Mouse (Mus musculus) limb, embryonic 14.5 days (tissue): Measurements from ENCODE around the gene Usp30. TPM values are rescaled to one million over a fixed set of nuclear protein-coding genes. Genes with fewer than 3 reads are reported as not detected.

ENCODE experiments used
- ATAC-seq: fragments of 200-750 bp; cut with Nextera tagmentation; 2 replicates; pipeline ENCODE4 v1.8.0; 2017; ENCODE audit warnings: low read depth, moderate number of reproducible peaks, moderate TSS enrichment; ENCODE audit not compliant: low FRiP score
- DNase-seq: peaks from one replicate; pipeline ENCODE4 v3.0.0-alpha.2; 2015; ENCODE audit warnings: low spot score
- H3K27ac ChIP-seq: fragments of 300-500 bp; sonication (generic); replicated peaks from 2 replicates; pipeline ENCODE4 v1.5.1; 2014; ENCODE audit warnings: low read depth, mild to moderate bottlenecking, low read length, moderate library complexity, mixed read lengths
- H3K27me3 ChIP-seq: fragments of 300-500 bp; sonication (generic); 2 replicates; pipeline ENCODE4 v1.6.1; 2014; ENCODE audit warnings: low read length, mixed read lengths; ENCODE audit not compliant: control insufficient read depth, insufficient read depth
- H3K36me3 ChIP-seq: fragments of 300-500 bp; sonication (generic); 2 replicates; pipeline ENCODE4 v1.6.1; 2014; ENCODE audit warnings: mild to moderate bottlenecking, low read length, moderate library complexity, mixed read lengths; ENCODE audit not compliant: control insufficient read depth, insufficient read depth
- H3K4me1 ChIP-seq: fragments of 300-500 bp; sonication (generic); 2 replicates; pipeline ENCODE4 v1.6.1; 2014; ENCODE audit warnings: antibody characterized with exemption, low read length, mixed read lengths; ENCODE audit not compliant: control insufficient read depth, insufficient read depth
- H3K4me2 ChIP-seq: fragments of 300-500 bp; sonication (generic); replicated peaks from 2 replicates; pipeline ENCODE4 v1.6.1; 2014; ENCODE audit warnings: low read depth, mild to moderate bottlenecking, low read length, moderate library complexity; ENCODE audit not compliant: severe bottlenecking
- H3K4me3 ChIP-seq: fragments of 300-500 bp; sonication (generic); replicated peaks from 2 replicates; pipeline ENCODE4 v1.5.1; 2014; ENCODE audit warnings: low read length
- H3K9ac ChIP-seq: fragments of 300-500 bp; sonication (generic); 2 replicates; pipeline ENCODE4 v1.6.1; 2014; ENCODE audit warnings: mild to moderate bottlenecking, low read depth, low read length, moderate library complexity; ENCODE audit not compliant: severe bottlenecking
- H3K9me3 ChIP-seq: fragments of 300-500 bp; sonication (generic); 2 replicates; pipeline ENCODE4 v1.6.1; 2016; ENCODE audit warnings: low read length; ENCODE audit not compliant: control insufficient read depth
- POLR2A ChIP-seq: fragments of 200-500 bp; IDR thresholded peaks from 2 replicates; pipeline ENCODE4 v1.8.0; 2012; ENCODE audit warnings: inconsistent platforms, mild to moderate bottlenecking, moderate library complexity, borderline replicate concordance; ENCODE audit not compliant: insufficient read depth, insufficient read length; ENCODE audit errors: extremely low read depth
- WGBS: fragments of 180-500 bp; shearing (Covaris S2); extraction: QIAGEN DNeasy Blood & Tissue Kit; methylation state at CpG from one replicate; pipeline ENCODE4 v1.1.7; 2014; 5-methylcytosine and 5-hydroxymethylcytosine counted together
- polyA plus RNA-seq, 2 experiments: library from polyadenylated mRNA; depleted of rRNA in 1 of 2; stranded (reverse) in 1 of 2; unstranded in 1 of 2; fragments of >200 nt; fragmentation: Nextera tagmentation in 1 of 2; extraction: Ambion mirVana in 1 of 2; gene quantifications; 2 replicates each; pipeline versions ENCODE4 v1.2.1 to v1.2.3; 2012 to 2014

Gene Usp30
- polyA plus RNA-seq, 2 experiments: 11.4 to 29.0 TPM

DNA sequence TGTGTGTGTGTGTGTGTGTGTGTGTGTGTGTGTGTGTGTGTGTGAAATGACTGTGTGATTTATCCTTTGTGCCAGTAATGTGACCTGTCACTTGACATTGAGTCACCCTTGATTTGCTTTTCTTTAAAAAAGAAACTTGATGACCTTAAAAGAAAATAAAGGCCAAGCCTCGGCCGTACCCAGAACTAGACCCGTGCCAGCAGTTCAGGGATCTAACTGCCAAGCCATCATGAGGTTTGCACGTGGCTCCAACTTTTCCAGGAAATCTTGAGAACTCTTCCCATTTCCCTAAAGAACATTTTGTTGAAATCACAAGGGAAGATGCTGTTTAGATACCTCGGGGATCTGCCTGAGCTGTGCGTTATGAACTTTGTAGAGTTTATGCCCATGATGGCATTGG lies 96.2 kb downstream of the Usp30 start:
- 84% methylated on average over 6 of the region's 6 CpGs for WGBS
- no peaks in the 10 kb centered on the region for H3K4me1 ChIP-seq
- H3K9ac ChIP-seq: no peak overlapping the region
- no peak overlapping the region for H3K27ac ChIP-seq
- H3K27me3 ChIP-seq: no peaks in the 10 kb centered on the region
- DNase-seq (no peak), ATAC-seq (no peak)
- no peak overlapping the region for H3K4me2 ChIP-seq
- no peak for TF ChIP-seq POLR2A
- H3K9me3 ChIP-seq: no peaks in the 10 kb centered on the region
- H3K4me3 ChIP-seq: no peak overlapping the region
- no peaks in the 10 kb centered on the region for H3K36me3 ChIP-seq

GRCm38 (mm10) chr5:114162106-114162815 lies 97.0 kb downstream of the Usp30 start:
- Histone ChIP-seq H3K4me2 (no peak overlapping the region), H3K9ac (no peak overlapping the region), H3K27ac (no peak overlapping the region), H3K4me3 (no peak overlapping the region), H3K36me3 (no peaks in the 10 kb centered on the region), H3K4me1 (no peaks in the 10 kb centered on the region), H3K27me3 (no peaks in the 10 kb centered on the region), H3K9me3 (no peaks in the 10 kb centered on the region)
- ATAC-seq (no peak), DNase-seq (no peak)
- WGBS: 51% methylated on average over 12 of the region's 12 CpGs
- no peak for TF ChIP-seq POLR2A

DNA sequence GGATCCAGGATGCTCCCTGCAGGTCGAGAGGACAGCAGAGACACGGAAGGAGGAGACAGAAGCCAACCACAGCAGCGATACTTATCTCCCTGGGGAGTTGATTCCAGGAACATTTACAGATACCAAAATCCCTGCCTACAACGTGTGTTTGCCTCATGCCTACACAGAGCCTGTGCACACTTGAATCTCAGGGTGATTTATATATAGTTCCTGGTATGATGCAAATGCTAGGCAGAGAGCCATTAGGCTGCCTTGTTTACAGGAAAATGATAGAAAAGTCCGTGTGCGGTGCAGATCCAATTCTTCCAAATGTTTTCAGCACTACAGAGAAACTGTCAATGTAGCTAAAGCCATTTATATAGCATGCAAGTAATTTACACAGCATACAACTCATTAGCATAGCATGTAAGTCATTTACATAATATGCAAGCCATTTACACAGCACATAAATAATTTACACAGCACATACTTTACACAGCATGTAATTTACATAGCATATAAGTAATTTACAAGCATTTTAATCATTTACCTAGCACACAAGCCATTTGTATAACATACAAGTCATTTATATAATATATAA lies 97.9 kb downstream of the Usp30 start:
- 74% methylated on average over 6 of the region's 6 CpGs for WGBS
- no peaks in the 10 kb centered on the region for H3K9me3 ChIP-seq
- TF ChIP-seq POLR2A: no peak
- H3K4me1 ChIP-seq: no peaks in the 10 kb centered on the region
- no peak overlapping the region for H3K4me3 ChIP-seq
- H3K9ac ChIP-seq: no peak overlapping the region
- no peaks in the 10 kb centered on the region for H3K27me3 ChIP-seq
- no peaks in the 10 kb centered on the region for H3K36me3 ChIP-seq
- no peak overlapping the region for H3K27ac ChIP-seq
- no peak for DNase-seq
- ATAC-seq: no peak
- H3K4me2 ChIP-seq: no peak overlapping the region

DNA sequence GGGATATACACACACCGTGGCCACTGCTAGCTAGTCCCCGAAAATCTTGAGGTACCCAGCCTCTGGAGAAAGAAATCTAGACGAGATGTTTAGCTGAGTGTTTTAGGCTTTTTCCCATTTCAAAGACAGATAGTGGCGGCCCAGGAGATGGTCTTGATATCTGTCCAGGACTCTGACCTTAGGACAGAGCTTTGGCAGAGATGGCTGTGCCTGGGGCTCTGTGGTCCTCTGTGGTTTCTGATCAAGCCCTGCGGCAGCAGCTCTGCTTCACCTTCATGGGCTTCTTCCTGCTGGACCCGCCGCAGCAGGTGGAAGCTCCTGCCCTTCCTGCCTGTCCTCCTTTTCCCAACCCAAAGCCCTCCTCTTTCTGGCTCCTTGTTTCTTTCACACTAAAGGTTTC lies 105.1 kb downstream of the Usp30 start:
- no peak overlapping the region for H3K9ac ChIP-seq
- WGBS: 89% methylated on average over 6 of the region's 7 CpGs

DNA sequence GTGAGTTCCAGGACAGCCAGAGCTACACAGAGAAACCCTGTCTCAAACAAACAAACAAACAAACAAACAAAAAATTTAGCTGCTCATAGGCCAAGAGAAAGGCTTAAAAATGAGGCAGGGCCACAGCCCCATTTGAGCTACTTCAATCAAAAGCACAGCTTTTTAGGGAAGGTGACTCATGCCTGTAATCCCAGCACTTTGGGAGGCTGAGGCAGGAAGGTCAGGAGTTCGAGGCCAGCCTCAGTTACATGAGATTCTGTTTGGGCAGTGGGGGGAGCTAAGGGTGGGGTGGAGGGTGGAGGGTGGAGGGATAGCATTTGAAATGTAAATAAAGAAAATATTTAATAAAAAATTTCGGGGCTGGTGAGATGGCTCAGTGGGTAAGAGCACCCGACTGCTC lies 107.7 kb downstream of the Usp30 start:
- Histone ChIP-seq H3K27ac (no peak overlapping the region), H3K4me1 (peaks cover 6% of the 10 kb centered on the region; the same call in 1 of the 2 replicates), H3K4me3 (no peak overlapping the region), H3K4me2 (no peak overlapping the region), H3K9me3 (no peaks in the 10 kb centered on the region), H3K27me3 (no peaks in the 10 kb centered on the region), H3K9ac (no peak overlapping the region), H3K36me3 (no peaks in the 10 kb centered on the region)
- DNase-seq (no peak), ATAC-seq (no peak)
- TF ChIP-seq POLR2A: no peak
- WGBS: 92% methylated on average over 3 of the region's 3 CpGs

More for the DNA sequence above, 105.1 kb downstream of the Usp30 start:
- H3K4me1 ChIP-seq: peaks cover 3% of the 10 kb centered on the region; the same call in 1 of the 2 replicates
- ATAC-seq: no peak
- H3K36me3 ChIP-seq: no peaks in the 10 kb centered on the region
- H3K4me3 ChIP-seq: no peak overlapping the region
- DNase-seq: no peak
- no peaks in the 10 kb centered on the region for H3K9me3 ChIP-seq
- no peak overlapping the region for H3K27ac ChIP-seq
- TF ChIP-seq POLR2A: no peak
- H3K4me2 ChIP-seq: no peak overlapping the region
- no peaks in the 10 kb centered on the region for H3K27me3 ChIP-seq

- ATAC-seq: no peak
- H3K36me3 ChIP-seq: no peaks in the 10 kb centered on the region
- no peak for TF ChIP-seq POLR2A
- H3K4me3 ChIP-seq: no peak overlapping the region
- H3K4me2 ChIP-seq: no peak overlapping the region
- peaks cover 6% of the 10 kb centered on the region; the same call in 1 of the 2 replicates for H3K4me1 ChIP-seq
- WGBS: 75% methylated on average over 7 of the region's 7 CpGs
- no peaks in the 10 kb centered on the region for H3K9me3 ChIP-seq
- H3K27me3 ChIP-seq: no peaks in the 10 kb centered on the region
- no peak overlapping the region for H3K27ac ChIP-seq
- DNase-seq: no peak
- H3K9ac ChIP-seq: no peak overlapping the region
Measured at GRCm38 (mm10) chr5:114173458-114173857, 108.2 kb downstream of the Usp30 start.
